Mouse (Mus musculus) CH12.LX (cell line): ENCODE data around the gene Mcemp1. TPM values are rescaled to one million over a fixed set of nuclear protein-coding genes. Genes with fewer than 3 reads are reported as not detected.
A peak's percentile ranks its signal among the peaks of the same experiment; 100 is the strongest.

Experiments used
- DNase-seq: peaks from one replicate; pipeline ENCODE4 v3.0.0-alpha.2; 2013; ENCODE audit errors: extremely low read depth
- H3K27ac ChIP-seq: 2 replicates; pipeline ENCODE4 v1.5.1; 2012; ENCODE audit warnings: low read depth, mild to moderate bottlenecking, control low read depth, moderate library complexity; ENCODE audit not compliant: insufficient read depth
- H3K27me3 ChIP-seq: replicated peaks from 2 replicates; pipeline ENCODE3; 2012; ENCODE audit warnings: inconsistent platforms
- H3K36me3 ChIP-seq, 2 experiments: replicated peaks in 1 of 2; 2 replicates each; pipeline versions ENCODE3 to v1.6.1; 2012; ENCODE audit warnings: inconsistent platforms in 1 of 2, low read length in 1 of 2, mild to moderate bottlenecking in 1 of 2, mixed read lengths in 1 of 2, moderate library complexity in 1 of 2; ENCODE audit not compliant: control insufficient read depth in 1 of 2, insufficient read depth in 1 of 2
- H3K4me1 ChIP-seq, 2 experiments: 2 replicates each; pipeline ENCODE4 v1.6.1; 2012; ENCODE audit warnings: inconsistent platforms in 1 of 2, moderate library complexity in 1 of 2; ENCODE audit not compliant: insufficient read depth in 2 of 2, control insufficient read depth in 1 of 2
- H3K4me2 ChIP-seq: 2 replicates; pipeline ENCODE4 v1.6.1; 2012; ENCODE audit warnings: low read depth, mild to moderate bottlenecking, control low read depth; ENCODE audit not compliant: poor library complexity, insufficient read depth, severe bottlenecking
- H3K4me3 ChIP-seq, 3 experiments: fragments of 150-350 bp in 1 of 3; sonication (generic) in 1 of 3; replicated peaks in 1 of 3; 2 replicates each; pipeline versions ENCODE3 to v1.5.1; 2011 to 2012; ENCODE audit warnings: low read depth in 2 of 3, low read length in 2 of 3, mild to moderate bottlenecking in 2 of 3, moderate library complexity in 2 of 3, control low read depth in 1 of 3, improper control_type of control experiment in 1 of 3, inconsistent platforms in 1 of 3, mixed read lengths in 1 of 3; ENCODE audit not compliant: poor library complexity in 1 of 3
- H3K79me2 ChIP-seq: replicated peaks from 2 replicates; pipeline ENCODE4 v1.6.1; 2012; ENCODE audit warnings: mild to moderate bottlenecking, moderate library complexity; ENCODE audit not compliant: control insufficient read depth, poor library complexity, insufficient read depth, severe bottlenecking; ENCODE audit errors: extremely low read depth
- H3K9ac ChIP-seq: 2 replicates; pipeline ENCODE4 v1.6.1; 2012; ENCODE audit warnings: low read depth, mild to moderate bottlenecking, control low read depth, moderate library complexity; ENCODE audit not compliant: insufficient read depth
- H3K9me3 ChIP-seq: replicated peaks from 2 replicates; pipeline ENCODE3; 2012; ENCODE audit warnings: low read length, inconsistent platforms, mixed read lengths
- BHLHE40 ChIP-seq: IDR thresholded peaks from 2 replicates; pipeline ENCODE4 v1.6.1; 2011; ENCODE audit warnings: mild to moderate bottlenecking, low read depth, low read length, improper control_type of control experiment
- CHD1 ChIP-seq: IDR thresholded peaks from 2 replicates; pipeline ENCODE4 v1.6.1; 2012; ENCODE audit warnings: low read depth, low read length, improper control_type of control experiment, inconsistent platforms
- CTCF ChIP-seq, 2 experiments: IDR thresholded peaks in 1 of 2; conservative IDR thresholded peaks in 1 of 2; 2 replicates each; pipeline ENCODE4 v1.5.1; 2011 to 2012; ENCODE audit warnings: low read depth in 2 of 2, low read length in 2 of 2, improper control_type of control experiment in 1 of 2, inconsistent platforms in 1 of 2, mild to moderate bottlenecking in 1 of 2, moderate library complexity in 1 of 2
- ELF1 ChIP-seq: IDR thresholded peaks from 2 replicates; pipeline ENCODE4 v1.6.1; 2014; ENCODE audit warnings: low read depth, mild to moderate bottlenecking, inconsistent platforms, low read length, improper control_type of control experiment
- HCFC1 ChIP-seq: IDR thresholded peaks from 2 replicates; pipeline ENCODE4 v1.6.1; 2012; ENCODE audit warnings: low read depth, mild to moderate bottlenecking, inconsistent platforms, low read length, improper control_type of control experiment
- IRF4 ChIP-seq: IDR thresholded peaks from 2 replicates; pipeline ENCODE4 v1.6.1; 2014; ENCODE audit warnings: low read depth, mild to moderate bottlenecking, inconsistent platforms, low read length, improper control_type of control experiment
- MAX ChIP-seq: IDR thresholded peaks from 2 replicates; pipeline ENCODE4 v1.6.1; 2011; ENCODE audit warnings: low read length, improper control_type of control experiment
- MXI1 ChIP-seq: IDR thresholded peaks from 2 replicates; pipeline ENCODE4 v1.6.1; 2011; ENCODE audit warnings: mild to moderate bottlenecking, low read depth, low read length, improper control_type of control experiment
- NELFE ChIP-seq: IDR thresholded peaks from 2 replicates; pipeline ENCODE4 v1.6.1; 2011; ENCODE audit warnings: low read depth, low read length, improper control_type of control experiment
- NRF1 ChIP-seq: IDR thresholded peaks from 2 replicates; pipeline ENCODE4 v1.6.1; 2014; ENCODE audit warnings: low read depth, mild to moderate bottlenecking, inconsistent platforms, low read length, improper control_type of control experiment, moderate library complexity
- POLR2A ChIP-seq: IDR thresholded peaks from 2 replicates; pipeline ENCODE4 v1.6.1; 2011; ENCODE audit warnings: low read depth, mild to moderate bottlenecking, improper control_type of control experiment, low read length
- POLR2AphosphoS2 ChIP-seq: IDR thresholded peaks from 2 replicates; pipeline ENCODE4 v1.6.1; 2011; ENCODE audit warnings: low read depth, low read length, improper control_type of control experiment
- RAD21 ChIP-seq: IDR thresholded peaks from 2 replicates; pipeline ENCODE4 v1.6.1; 2011; ENCODE audit warnings: low read depth, mild to moderate bottlenecking, low read length, improper control_type of control experiment, moderate library complexity
- SIN3A ChIP-seq: IDR thresholded peaks from 2 replicates; pipeline ENCODE4 v1.6.1; 2012; ENCODE audit warnings: low read length, improper control_type of control experiment, inconsistent platforms
- TBP ChIP-seq: conservative IDR thresholded peaks from 2 replicates; pipeline ENCODE4 v1.6.1; 2011; ENCODE audit warnings: low read depth, low read length, improper control_type of control experiment
- TCF12 ChIP-seq: IDR thresholded peaks from 2 replicates; pipeline ENCODE4 v1.6.1; 2014; ENCODE audit warnings: low read depth, mild to moderate bottlenecking, inconsistent platforms, low read length, improper control_type of control experiment
- UBTF ChIP-seq: IDR thresholded peaks from 2 replicates; pipeline ENCODE4 v1.6.1; 2012; ENCODE audit warnings: low read depth, mild to moderate bottlenecking, inconsistent platforms, low read length, improper control_type of control experiment, moderate library complexity
- USF1 ChIP-seq: IDR thresholded peaks from 2 replicates; pipeline ENCODE4 v1.6.1; 2014; ENCODE audit warnings: low read depth, mild to moderate bottlenecking, inconsistent platforms, low read length, improper control_type of control experiment
- ZKSCAN1 ChIP-seq: IDR thresholded peaks from 2 replicates; pipeline ENCODE4 v1.6.1; 2012; ENCODE audit warnings: low read depth, inconsistent platforms, low read length, improper control_type of control experiment, borderline replicate concordance
- dilution Hi-C: fragments of 300-500 bp; cut with MboI; formaldehyde crosslinking; loops from 2 replicates; pipeline ENCODE4 v1.14.3; 2020; ENCODE audit warnings: low sequenced_read_pairs; ENCODE audit not compliant: extremely low pct_unique_long_range_greater_than_20kb, extremely low pct_ligation_motif_present
- in situ Hi-C: fragments of 300-500 bp; cut with MboI; formaldehyde crosslinking; loops from 3 replicates; pipeline ENCODE4 v1.14.3; 2019; ENCODE audit warnings: low sequenced_read_pairs, low pct_ligation_motif_present, low pct_unique_long_range_greater_than_20kb, mixed read lengths
- polyA plus RNA-seq: library from polyadenylated mRNA; unstranded; fragments of >175 nt; gene quantifications from 2 replicates; pipeline ENCODE4 v1.2.1, GENCODE M21; 2012; ENCODE audit warnings: low read depth; ENCODE audit not compliant: insufficient read length
- total RNA-seq, 2 experiments: library from RNA; depleted of rRNA; stranded (reverse); fragments of 300-350 nt in 1 of 2; fragments of >200 nt in 1 of 2; gene quantifications; 2 replicates each; pipeline ENCODE4 v1.2.3; 2012 to 2014

Mcemp1 gene
- total and polyA plus RNA-seq, 3 experiments, result 0.36 to 0.39 TPM; not detected in 1

DNA sequence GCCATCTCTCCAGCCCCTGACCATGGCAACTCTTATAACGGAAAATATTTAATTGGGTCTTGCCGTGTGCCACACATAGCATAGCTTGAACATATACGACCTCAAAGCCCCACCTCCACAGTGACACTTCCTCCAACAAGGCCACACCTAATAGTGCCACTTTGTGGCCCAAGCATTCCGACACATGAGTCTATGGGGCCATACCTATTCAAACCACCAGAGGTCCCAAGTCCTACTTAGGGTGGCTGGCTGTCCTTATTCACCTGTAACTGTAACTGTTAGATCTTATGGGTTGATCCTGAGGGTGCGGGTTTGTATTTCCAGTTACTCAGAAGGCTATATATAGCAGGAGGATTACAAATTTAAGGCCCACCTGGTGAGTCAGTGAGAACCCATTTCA is 37.5 kb upstream of the Mcemp1 start (continued):
- TF ChIP-seq IRF4 (no peak), CTCF (conservative IDR thresholded peaks at IDR 0.05 in 1 of 2, IDR thresholded peaks at IDR 0.05 in 1 of 2; ENCODE audit: low read depth in 2 of 2, low read length in 2 of 2) (peak; percentile 59 to 69), SIN3A (no peak), CHD1 (no peak)

DNA sequence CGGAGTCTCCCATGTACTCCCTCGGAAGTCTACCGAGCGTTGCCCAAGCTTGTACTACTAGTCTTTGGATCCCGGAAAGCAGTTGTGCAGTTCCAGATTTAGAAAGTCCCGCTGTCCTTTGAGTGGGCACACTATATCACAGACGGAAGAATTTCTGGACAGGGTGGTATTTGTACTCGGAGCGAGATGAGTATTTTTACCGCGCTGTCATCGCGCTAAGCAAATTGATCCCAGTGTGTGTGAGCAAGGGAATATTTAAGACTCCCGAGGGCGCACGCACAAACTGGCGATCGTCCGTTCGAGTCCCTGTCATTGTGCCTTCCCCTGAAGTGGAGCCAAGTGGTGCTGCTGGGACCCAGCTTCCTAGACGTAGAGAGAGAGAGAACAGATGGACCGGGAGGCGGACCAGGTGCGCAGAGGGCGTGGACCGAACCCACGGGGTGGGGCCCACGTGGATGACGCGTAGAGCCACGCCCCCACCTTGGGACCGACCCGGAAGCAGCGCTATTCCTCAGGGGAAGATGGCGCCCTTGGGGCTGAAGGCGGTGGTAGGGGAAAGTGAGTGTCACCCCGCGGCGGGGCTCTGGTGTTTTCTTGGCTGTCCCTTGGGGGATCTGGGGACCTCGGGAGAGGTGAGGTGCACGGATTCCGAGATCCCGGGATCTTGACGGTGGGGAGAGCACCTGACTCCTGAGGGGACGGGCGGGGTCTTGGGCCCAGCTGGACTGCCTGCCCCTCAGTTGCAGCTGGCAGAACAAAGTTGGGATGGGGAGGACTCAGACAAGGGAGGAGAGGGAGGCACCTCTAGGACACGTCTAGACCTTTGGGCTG is 34.7 kb upstream of the Mcemp1 start, which contains the start of gene Stxbp2:
TSS of gene Stxbp2 (plus strand) at position 309 of the 831 bp plus-strand sequence.
- peak within 1 kb of the TSS; percentile 47; the same call in 1 of the 2 replicates for H3K27ac ChIP-seq
- H3K79me2 ChIP-seq, result peaks cover 16% of the 10 kb centered on the region
- H3K4me1 ChIP-seq, result peaks cover 7 to 34% of the 10 kb centered on the region in 2 experiments
- H3K4me3 ChIP-seq, result peak within 1 kb of the TSS; percentile 91 to 98 (median 97)
- peak; percentile 87 for DNase-seq
- peak within 1 kb of the TSS; percentile 63 for H3K4me2 ChIP-seq
- H3K9ac ChIP-seq, result peak within 1 kb of the TSS; percentile 85
- peaks cover 2% of the 10 kb centered on the region for H3K27me3 ChIP-seq
- H3K36me3 ChIP-seq, result peaks cover 28 to 40% of the 10 kb centered on the region in 2 experiments
- no peaks in the 10 kb centered on the region for H3K9me3 ChIP-seq
- TF ChIP-seq SIN3A (peak; percentile 64), NELFE (peak; percentile 89), HCFC1 (peak; percentile 58; the same call in 1 of the 2 replicates), TCF12 (peak; percentile 90), MXI1 (peak; percentile 57), NRF1 (peak; percentile 62), ELF1 (peak; percentile 98), BHLHE40 (no peak), POLR2A (peak; percentile 88), USF1 (peak; percentile 53), UBTF (no peak), POLR2AphosphoS2 (0 out of 2 replicates have a peak, but pooled peaks have one; percentile 56), IRF4 (peak; percentile 19; the same call in 1 of the 2 replicates), RAD21 (no peak), MAX (peak; percentile 80), TBP (peak; percentile 68; the same call in 1 of the 2 replicates), ZKSCAN1 (no peak)
- TF ChIP-seq, all 38 proteins: peak for 13
- dilution Hi-C loops, result no loop called here
- in situ Hi-C loops, result no loop called here
